Mouse (Mus musculus): ENCODE measurements around the gene Med20. TPM values are rescaled to one million over a fixed set of nuclear protein-coding genes. Genes with fewer than 3 reads are reported as not detected.
"Not testable (repeated sequence)": the region's sequence is repeated elsewhere in the genome, so short reads cannot be mapped to it uniquely, and the experiment has no call there.

Gene Med20
- total RNA-seq, 2 experiments from 2014 or later: 29.2 to 30.3 TPM

DNA sequence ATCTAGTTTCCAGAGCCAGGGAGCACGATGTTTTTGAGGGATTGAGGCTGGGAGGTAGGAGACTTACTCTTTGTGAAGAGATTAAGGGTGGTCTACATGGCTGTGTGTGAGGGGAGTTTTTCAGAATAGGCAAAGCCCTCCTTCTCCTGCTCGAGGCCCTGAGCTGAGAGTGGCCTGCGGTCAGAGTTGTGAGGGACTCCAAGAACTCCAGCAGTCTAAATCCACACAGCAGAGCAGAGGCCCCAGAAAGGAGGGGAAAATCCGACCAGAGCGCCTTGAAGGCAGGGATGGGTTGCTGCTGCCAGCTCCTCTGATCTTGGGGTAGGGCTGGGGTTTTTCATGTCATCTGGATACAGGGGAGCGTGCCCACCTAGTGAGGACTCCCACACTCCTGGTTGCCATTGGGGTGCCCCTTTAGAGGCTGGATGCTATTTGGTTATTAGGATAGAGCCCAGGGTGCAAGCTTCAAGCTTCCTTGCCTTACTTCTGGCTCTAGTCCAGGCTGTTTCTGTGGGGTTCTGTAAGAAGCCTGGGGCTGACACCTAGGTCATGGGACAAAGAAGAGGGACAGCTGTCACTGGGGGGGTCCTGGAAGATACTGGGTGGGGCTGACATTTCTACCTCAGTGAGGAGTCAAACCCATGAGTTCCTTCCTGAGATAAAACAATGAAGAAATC lies 15.1 kb upstream of the Med20 start:
- no peak for DNase-seq
- intact Hi-C loops (cut with DNase I): no loop called here

DNA sequence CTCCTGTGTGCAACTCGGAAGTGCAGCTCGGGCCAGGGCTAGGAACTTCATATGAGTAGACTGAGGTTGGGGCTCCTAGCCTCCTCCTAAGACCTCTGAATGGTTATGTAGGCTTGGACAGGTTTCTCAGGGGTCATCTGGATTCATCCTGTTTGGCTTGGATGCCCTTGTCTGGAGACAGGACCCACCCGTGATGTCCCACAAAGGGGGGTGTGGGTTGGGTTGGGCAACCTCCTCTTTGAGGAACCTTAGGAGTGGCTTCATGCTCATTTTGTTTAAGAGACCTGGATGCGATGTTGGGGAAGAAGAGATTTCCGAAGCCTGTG lies 14.6 kb upstream of the Med20 start:
- intact Hi-C loops (cut with DNase I): no loop called here
- DNase-seq: no peak

DNA sequence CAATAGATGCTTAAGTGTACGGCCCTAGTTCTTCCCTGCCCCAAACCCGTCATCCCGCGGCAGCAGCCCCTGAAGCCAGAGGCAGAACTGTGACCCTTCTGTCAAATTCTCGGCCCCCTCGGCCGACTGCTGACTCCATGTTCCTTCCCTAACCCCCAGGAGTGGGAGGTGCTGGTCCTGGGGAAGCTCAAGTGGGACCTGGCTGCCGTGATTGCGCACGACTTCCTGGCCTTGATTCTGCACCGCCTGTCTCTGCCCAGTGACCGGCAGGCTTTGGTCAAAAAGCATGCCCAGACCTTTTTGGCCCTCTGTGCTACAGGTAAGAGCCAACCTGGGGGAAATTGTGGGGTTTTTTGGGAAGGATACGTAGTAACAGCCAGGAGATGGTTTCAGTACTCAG lies 14.1 kb upstream of the Med20 start:
- no peak for DNase-seq
- intact Hi-C loops (cut with DNase I): no loop called here

DNA sequence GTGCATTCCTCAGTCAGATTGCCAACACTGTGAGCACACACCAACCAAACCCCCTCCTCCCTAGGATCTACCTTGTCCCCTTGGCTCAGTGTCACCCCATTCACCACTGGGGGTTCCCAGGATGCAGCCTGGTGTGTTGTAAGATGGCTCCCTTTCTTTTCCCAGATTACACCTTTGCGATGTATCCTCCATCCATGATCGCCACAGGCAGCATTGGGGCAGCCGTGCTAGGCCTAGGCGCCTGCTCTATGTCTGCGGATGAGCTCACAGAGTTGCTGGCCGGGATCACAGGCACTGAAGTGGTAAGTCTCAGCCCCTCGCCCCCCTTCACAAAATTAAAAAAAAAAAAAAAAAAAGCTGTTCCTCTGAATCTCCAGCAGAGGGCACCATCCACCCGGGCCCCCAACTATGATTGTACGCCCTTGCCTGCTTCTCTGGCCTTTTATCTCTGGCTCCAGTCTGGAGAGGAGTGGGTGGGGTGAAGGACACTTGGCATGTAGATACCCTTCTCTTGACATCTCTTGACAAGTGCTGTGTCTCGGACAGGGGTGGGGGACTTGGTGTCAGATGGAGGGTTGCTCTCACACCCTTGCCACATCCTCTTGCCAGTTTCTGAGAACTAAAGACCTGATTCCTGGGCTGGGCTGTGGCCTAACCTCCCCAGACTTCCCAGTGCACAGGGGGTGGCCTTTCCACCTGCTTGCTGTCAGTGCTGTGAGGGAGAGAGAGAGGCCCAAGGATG lies 13.4 kb upstream of the Med20 start:
- intact Hi-C loops (cut with DNase I): no loop called here
- peak; percentile 37 for DNase-seq

DNA sequence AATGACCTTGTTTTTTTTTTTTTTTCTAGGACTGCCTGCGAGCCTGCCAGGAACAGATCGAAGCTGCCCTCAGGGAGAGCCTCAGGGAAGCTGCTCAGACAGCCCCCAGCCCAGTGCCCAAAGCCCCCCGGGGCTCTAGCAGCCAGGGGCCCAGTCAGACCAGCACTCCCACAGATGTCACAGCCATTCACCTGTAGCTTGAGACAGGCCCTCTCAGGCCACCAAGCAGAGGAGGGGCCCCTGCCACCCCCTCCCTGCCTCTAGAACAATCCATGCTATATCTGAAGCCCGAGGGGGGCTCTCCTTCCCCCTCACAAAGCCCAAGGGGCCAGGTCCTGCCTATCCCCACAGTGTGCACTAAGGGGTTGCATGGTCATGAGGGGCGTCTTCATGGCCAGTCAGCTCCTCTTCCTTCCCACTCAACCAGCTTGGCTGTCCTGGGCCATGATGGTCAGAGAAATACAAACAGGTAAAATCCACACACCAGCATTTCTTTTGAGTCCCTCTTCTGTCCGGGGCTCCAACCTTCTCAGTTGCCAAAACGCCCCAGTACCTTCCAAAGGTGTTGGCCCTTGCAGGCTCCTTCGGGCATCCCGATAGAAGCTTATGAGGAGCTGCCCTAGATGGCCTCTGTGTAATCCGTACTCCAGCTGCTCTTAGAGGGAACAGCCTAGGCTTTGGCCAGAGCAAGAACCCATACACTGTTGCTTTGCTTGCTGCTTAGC lies 12.6 kb upstream of the Med20 start:
- intact Hi-C loops (cut with DNase I): not testable (repeated sequence)

DNA sequence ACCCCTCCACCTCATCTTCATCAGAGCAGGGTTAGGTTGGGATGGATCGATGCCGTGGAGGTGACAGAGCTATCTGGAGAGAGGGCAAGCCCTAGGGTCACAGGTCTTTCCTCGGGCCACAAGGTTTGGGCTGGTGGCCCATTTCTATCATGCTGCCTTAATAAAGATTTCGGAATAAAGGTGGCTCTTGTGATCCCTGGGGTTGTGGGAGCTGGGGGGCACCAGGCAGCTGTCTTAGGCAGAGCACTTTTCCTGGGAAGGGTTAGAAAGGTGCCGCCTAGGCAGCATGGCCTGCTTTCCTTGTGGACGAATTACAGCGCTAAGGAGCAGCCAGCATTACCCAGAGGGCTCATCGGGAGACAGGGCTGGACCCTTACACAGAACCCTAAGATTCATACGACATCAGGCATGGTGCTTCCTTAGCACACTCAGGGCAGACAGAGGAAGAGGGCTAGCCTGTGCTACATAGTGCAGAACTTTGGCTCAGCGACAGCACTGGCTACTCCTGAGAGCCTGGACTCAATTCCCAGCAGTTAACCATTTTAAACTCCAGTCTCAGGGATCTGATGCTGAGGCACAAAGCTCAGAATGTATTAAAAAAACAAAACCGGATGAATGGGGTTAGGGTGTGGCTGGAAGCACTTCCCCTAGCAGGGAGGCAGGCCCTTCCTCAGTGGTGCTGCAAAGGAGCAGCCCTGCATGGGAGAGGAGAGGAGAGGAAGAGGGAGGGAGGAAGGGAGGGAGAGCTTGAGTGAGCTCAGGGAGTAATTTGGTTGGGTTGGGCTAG lies 11.7 kb upstream of the Med20 start:
- DNase-seq: no peak
- intact Hi-C loops (cut with DNase I): loop anchor here (10.0 kb wide), 1 partner anchor 215 kb away; the partner anchor contains the start of gene Guca1b

More for the DNA sequence above, 12.6 kb upstream of the Med20 start:
- not testable (repeated sequence) for DNase-seq

DNA sequence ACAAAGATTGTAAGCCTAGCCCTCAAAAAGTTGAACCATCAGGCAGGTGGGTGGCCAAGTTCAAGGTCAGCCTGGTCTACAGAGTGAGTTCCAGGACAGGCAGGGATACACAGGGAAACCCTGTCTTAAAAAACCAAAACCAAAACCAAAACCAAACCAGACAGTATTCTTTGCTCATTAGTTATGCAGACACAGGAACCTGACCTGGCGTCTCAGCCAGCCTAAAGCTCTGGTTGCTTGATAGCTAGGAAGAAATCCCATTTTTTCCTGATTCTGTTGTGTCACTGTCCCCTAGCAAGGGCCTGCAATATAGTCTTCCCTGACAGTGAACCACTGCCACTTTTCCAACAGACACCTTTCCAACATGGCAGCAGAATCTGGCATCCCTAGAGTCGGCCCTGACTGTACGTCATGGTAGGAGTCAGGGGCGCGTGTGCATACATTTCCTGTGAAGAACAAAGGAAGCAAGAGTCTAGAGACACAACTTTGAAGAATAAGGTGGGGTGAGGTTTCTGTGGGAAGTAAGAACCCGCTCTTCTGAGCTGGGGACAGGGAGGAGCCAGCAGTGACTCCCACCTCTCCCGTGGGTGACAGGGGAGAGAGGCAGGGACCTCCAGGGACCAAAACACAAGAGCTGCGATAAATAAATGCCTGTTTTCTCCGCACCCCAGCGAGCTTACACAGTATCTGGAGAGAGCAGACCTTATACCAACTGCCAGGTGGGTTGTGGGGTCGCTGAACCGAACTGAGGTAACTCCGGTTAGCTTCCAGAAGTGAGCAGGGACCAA lies 10.6 kb upstream of the Med20 start:
- intact Hi-C loops (cut with DNase I): loop anchor here (10.0 kb wide), 1 partner anchor 216 kb away; the partner anchor contains the start of gene Guca1b
- DNase-seq: no peak

DNA sequence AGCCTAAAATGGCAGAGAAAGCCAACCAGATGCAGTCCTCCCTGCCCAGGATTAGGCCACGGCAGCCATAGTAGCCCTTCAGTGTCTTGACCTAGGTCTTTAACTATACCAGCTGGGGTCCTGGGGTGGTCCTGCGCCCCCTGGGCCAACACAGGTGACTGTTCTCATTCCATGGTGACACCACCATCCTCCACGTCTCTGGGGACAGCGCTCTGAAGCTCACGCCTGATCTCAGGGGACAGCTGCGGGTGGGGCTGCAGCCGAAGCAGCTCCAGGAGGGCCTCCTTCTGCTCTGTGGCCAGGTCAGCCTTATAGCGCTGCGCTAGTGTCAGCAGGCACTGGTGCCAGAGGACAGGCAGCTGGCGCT lies 10.0 kb upstream of the Med20 start:
- no peak for DNase-seq
- intact Hi-C loops (cut with DNase I): loop anchor here (10.0 kb wide), 1 partner anchor 217 kb away; the partner anchor contains the start of gene Guca1b

DNA sequence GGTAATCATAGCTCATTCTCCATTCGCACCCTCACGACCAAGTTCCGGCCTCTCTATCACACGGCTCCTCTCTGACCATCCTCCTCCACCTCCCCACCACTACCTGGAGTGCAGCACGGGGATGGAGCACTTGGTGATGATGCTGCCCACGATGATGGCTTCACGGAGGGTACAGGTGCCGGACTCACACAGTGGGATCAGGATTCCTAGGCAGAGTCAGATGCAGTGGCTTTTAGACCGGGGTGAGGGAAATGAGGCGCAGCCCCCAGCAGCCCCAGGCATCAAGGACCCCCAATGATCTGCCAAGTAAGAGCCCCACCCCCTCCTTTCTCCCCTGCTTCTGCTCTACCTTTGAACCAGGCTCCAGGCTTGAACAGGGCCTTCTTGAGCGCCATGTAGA lies 9.1 kb upstream of the Med20 start:
- intact Hi-C loops (cut with DNase I): loop anchor here (10.0 kb wide), 1 partner anchor 217 kb away; the partner anchor contains the start of gene Guca1b
- no peak for DNase-seq

DNA sequence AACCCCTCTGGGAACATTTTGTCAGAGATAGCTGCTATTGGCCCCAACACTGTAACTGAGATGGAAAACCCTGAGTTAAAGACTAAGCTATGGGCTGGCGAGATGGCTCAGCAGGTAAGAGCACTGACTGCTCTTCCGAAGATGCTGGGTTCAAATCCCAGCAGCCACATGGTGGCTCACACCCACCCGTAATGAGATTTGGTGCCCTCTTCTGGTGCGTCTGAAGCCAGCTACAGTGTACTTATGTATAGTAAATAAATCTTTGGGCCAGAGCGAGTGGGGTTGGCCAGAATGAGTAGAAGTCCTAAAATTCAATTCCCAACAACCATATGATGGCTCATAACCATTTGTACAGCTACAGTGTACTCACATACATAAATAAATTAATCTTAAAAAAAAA lies 5.2 kb upstream of the Med20 start:
- intact Hi-C loops (cut with DNase I): loop anchor here (10.0 kb wide), 1 partner anchor 221 kb away; the partner anchor contains the start of gene Guca1b
- no peak for DNase-seq

DNA sequence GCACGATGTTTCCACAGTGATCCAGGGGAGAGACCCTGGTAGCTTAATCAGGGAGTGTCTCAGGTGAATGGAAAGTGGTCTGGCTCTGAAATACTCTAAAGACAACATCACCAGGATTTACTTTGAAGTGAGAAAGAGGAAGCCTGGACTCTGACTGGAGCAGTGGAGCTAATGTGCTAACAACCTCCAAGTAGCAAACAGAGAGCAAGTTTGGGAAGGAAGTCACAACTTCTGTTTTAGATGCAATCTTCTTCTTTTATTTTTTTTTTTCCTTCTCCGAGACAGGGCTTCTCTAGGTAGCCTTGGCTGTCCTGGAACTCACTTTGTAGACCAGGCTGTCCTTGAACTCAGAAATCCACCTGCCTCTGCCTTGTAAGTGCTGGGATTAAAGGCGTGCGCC lies 2.2 kb upstream of the Med20 start:
- intact Hi-C loops (cut with DNase I): loop anchor here (10.0 kb wide), 1 partner anchor 224 kb away; the partner anchor contains the start of gene Guca1b
- DNase-seq: no peak

DNA sequence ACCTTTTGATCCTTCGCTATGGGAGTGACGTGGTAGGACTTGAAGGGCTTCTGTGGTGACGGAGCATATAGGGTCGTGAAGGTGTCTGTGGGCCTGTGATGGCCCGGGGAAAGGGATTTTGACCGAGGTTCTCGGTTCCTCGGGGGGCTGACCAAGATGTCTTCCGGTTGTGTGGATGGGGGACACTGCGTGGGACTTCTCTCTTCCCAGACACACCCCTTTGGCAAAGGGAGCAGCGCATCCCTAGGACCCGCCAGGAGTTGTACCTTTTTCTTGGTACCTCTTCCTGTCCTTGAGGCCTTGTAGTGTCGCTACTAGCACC lies 240 bp downstream of the Med20 start:
- intact Hi-C loops (cut with DNase I): loop anchor here (5.0 kb wide), 1 partner anchor 66 kb away; no protein-coding TSS in a partner anchor
- DNase-seq: no peak

DNA sequence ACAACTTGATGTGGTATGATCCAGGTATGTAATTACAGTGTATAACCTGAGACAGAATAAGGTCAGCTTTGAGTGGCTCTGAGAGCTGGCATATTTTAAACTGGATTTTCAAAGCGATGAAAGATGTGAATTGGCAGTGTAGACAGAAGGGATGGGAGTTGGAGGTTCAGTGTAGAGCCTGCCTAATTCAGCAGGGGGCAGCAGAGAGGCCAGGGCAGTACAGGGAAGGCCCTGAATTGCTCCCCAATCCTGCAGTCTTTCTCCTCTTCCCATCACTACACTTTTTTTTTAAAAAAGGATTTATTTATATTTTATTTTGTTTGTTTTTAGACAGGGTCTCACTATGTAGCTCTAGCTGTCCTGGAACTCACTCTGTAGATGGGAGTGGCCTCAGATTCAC lies 2.6 kb downstream of the Med20 start:
- intact Hi-C loops (cut with DNase I): loop anchor here (5.0 kb wide), 1 partner anchor 63 kb away; no protein-coding TSS in a partner anchor
- no peak for DNase-seq

DNA sequence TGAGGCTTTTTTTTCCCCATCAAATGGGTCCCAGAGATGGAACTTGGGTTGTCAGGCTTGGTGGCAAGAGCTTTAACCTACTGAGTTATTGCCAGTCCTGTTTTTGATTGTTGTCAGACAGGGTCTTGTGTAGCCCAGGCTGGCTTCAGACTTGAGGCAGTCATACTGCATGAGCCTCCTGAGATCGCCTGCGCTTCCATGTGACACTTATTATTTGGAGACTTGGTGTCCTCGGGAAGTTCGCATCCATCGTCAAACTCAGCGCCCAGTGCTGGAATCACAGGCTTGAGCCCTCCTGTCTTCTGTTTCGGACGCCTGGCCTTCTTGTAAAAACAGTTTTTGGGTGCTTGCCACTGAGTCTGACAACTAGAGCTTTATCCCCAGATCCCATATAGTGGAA lies 4.7 kb downstream of the Med20 start:
- DNase-seq: no peak
- intact Hi-C loops (cut with DNase I): no loop called here

DNA sequence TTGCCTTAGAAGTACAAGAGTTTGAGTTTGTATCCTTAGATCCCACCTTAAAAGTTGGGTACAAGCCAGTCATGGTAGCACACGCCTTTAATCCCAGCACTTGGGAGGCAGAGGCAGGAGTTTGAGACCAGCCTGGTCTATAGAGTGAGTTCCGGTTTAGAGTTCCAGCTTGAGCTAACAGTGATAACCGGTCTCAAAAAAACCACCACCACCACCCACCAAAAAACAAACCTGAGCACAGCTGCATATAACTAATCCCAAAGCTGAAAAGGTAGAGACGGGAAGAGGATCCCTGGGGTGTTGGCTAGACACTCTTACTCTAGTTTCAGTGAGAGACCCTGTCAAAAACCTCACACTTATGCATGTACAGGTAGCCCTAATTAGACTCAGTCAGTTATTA lies 5.3 kb downstream of the Med20 start:
- DNase-seq: no peak
- intact Hi-C loops (cut with DNase I): no loop called here

DNA sequence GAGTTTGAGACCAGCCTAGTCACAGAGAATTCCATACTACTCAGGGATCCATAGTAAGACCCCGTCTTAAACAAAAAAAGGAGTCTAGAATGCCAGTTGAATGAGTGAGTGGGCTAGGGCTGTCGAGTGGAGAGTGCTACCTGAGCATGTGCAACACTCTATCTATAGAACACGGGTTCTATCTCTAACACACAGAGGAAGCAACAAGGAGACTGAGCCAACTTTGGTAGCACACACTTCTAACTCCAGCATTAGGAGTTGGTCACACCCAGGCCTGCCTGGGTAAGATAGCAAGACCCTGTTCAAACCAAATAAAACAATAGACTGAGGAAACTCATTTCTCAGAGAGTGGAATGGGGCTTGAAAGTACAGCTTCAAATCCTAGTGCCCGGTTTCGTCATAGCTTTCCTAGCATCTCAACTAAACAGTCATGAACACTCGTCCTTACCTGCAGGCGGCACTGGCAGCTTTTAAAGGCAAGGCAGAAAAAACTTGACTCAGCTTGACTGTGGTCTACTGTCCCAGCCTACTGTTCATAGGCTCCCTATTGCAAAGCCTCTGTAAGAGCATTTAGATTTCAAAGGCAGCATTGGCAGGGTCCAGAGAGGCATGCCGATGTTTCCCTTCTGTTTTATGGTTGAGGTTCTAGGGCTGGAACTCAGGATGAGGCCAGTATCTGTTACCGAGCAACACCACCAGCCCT lies 6.4 kb downstream of the Med20 start:
- DNase-seq: no peak
- intact Hi-C loops (cut with DNase I): no loop called here

DNA sequence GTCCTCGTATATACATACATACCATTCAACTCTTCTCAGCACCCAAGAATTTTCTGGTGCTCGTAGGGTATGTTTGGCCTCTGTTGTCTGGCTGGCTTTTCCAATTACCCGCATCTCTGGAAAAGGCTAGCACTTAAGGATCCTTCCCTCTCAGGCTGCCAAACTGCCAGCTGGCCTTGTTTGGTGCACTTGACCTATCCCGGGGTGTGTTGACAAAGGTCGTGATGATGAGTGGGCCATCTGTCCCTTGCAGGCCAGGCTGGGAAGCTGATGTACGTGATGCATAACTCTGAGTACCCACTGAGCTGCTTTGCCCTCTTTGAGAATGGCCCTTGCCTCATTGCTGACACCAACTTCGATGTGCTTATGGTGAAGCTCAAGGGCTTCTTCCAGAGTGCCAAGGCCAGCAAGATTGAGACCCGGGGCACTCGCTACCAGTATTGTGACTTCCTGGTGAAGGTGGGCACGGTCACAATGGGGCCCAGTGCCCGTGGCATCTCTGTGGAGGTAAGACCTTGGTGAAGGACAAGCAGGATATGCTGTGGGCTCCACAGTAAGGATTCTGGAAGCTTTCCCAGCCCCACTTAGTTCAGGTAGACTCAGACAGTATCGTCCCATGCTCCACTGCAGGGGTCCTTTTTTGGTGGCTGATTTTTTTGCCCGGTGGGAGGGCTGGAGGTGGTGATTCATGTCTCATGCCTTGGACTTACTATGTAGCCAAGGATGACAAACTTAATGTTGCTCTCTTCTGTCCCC lies 7.4 kb downstream of the Med20 start:
- intact Hi-C loops (cut with DNase I): no loop called here
- DNase-seq: no peak

DNA sequence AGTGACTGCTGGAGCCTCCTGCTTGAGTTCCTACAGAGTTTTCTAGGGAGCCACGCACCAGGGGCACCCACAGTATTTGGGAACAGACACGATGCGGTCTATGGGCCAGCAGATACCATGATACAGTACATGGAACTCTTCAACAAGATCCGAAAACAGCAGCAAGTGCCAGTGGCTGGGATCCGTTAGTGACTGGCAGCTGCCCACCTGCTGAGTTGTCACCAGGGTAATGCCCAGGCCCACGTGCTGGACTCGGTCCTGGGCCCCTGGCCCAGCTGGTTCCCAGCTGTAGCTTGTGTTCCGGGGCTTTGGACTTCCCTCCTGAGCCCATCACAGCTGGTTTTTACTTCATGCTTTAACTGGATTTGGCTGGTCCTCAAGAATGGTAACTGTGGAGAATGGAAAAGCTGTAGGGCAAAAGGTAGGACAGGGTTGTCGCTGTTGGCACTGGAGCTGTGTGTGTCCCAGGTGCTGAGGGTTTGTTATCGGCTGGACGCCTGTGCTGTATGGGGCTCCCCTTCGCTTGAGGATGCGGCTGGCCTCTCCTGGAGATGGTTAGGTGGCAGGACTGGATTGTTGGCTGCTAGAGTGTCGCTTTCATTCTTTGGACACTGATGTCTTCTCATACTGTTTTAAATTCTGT lies 11.7 kb downstream of the Med20 start:
- no peak for DNase-seq
- intact Hi-C loops (cut with DNase I): no loop called here
